Mouse (Mus musculus): Measurements from ENCODE around the gene Gm13103. TPM values are rescaled to one million over a fixed set of nuclear protein-coding genes. Genes with fewer than 3 reads are reported as not detected.
"Not testable (repeated sequence)": the region's sequence is repeated elsewhere in the genome, so short reads cannot be mapped to it uniquely, and the experiment has no call there.

The Gm13103 gene
- not detected in 2 replicates for total RNA-seq (2014; rRNA removed; ENCODE audit: low replicate concordance)
- not detected in 2 replicates for polyA plus RNA-seq (2015; fragmentation: Nextera tagmentation; extraction: Ambion mirVana)

- not testable (repeated sequence) for H3K4me3 ChIP-seq (ENCODE audit: low read depth, low read length); H3K9me3 ChIP-seq (replicated peaks; ENCODE audit: control insufficient read depth, low read length); H3K27ac ChIP-seq (ENCODE audit: low read depth); H3K36me3 ChIP-seq (replicated peaks; ENCODE audit: control insufficient read depth, insufficient read depth, low read length); ATAC-seq (ENCODE audit: insufficient read depth, low read depth); H3K4me2 ChIP-seq (ENCODE audit: low read depth, low read length); DNase-seq (ENCODE audit: low spot score); H3K9ac ChIP-seq (replicated peaks; ENCODE audit: low read depth, low read length); H3K27me3 ChIP-seq (ENCODE audit: control insufficient read depth, insufficient read depth, low read length); H3K4me1 ChIP-seq (ENCODE audit: control insufficient read depth, insufficient read depth)
Measured at GRCm38 (mm10) chr4:143846197-143846596, at the start of gene Gm13103. Gm13103 (plus strand) TSS chr4:143846497.

GRCm38 (mm10) chr4:143815993-143816392 is 30.3 kb upstream of the Gm13103 start, which contains the start of gene Gm13084:
Gm13084 (minus strand) TSS chr4:143816093.
- no peak within 1 kb of the TSS for H3K4me2 ChIP-seq (ENCODE audit: low read depth, low read length)
- no peak within 1 kb of the TSS for H3K27ac ChIP-seq (ENCODE audit: low read depth)
- H3K4me1 ChIP-seq (ENCODE audit: control insufficient read depth, insufficient read depth) = no peaks in the 10 kb centered on the region
- no peaks in the 10 kb centered on the region for H3K36me3 ChIP-seq (replicated peaks; ENCODE audit: control insufficient read depth, insufficient read depth, low read length)
- peaks cover 10% of the 10 kb centered on the region; the same call in 1 of the 2 replicates for H3K9me3 ChIP-seq (replicated peaks; ENCODE audit: control insufficient read depth, low read length)
- DNase-seq (ENCODE audit: low spot score) = no peak
- no peaks in the 10 kb centered on the region for H3K27me3 ChIP-seq (ENCODE audit: control insufficient read depth, insufficient read depth, low read length)
- ATAC-seq (ENCODE audit: insufficient read depth, low read depth) = no peak
- no peak for TF ChIP-seq CTCF (IDR thresholded peaks at IDR 0.05; ENCODE audit: low read depth)
- TF ChIP-seq EP300 (IDR thresholded peaks at IDR 0.05; ENCODE audit: low read depth) = no peak
- H3K4me3 ChIP-seq (ENCODE audit: low read depth, low read length) = no peak within 1 kb of the TSS
- WGBS = 76% methylated on average over 2 of the region's 2 CpGs
- H3K9ac ChIP-seq (replicated peaks; ENCODE audit: low read depth, low read length) = no peak within 1 kb of the TSS

GRCm38 (mm10) chr4:143882371-143882770 is 36.1 kb downstream of the Gm13103 start:
- H3K9me3 ChIP-seq (replicated peaks; ENCODE audit: control insufficient read depth, low read length); H3K27me3 ChIP-seq (ENCODE audit: control insufficient read depth, insufficient read depth, low read length); H3K9ac ChIP-seq (replicated peaks; ENCODE audit: low read depth, low read length); DNase-seq (ENCODE audit: low spot score); H3K4me1 ChIP-seq (ENCODE audit: control insufficient read depth, insufficient read depth); H3K4me3 ChIP-seq (ENCODE audit: low read depth, low read length); H3K27ac ChIP-seq (ENCODE audit: low read depth); ATAC-seq (ENCODE audit: insufficient read depth, low read depth); H3K36me3 ChIP-seq (replicated peaks; ENCODE audit: control insufficient read depth, insufficient read depth, low read length); H3K4me2 ChIP-seq (ENCODE audit: low read depth, low read length): not testable (repeated sequence)
- WGBS = 39% methylated on average over 1 of the region's 1 CpGs

- H3K9ac ChIP-seq (replicated peaks; ENCODE audit: low read depth, low read length); H3K36me3 ChIP-seq (replicated peaks; ENCODE audit: control insufficient read depth, insufficient read depth, low read length); H3K27me3 ChIP-seq (ENCODE audit: control insufficient read depth, insufficient read depth, low read length); H3K4me1 ChIP-seq (ENCODE audit: control insufficient read depth, insufficient read depth); ATAC-seq (ENCODE audit: insufficient read depth, low read depth); DNase-seq (ENCODE audit: low spot score); H3K4me2 ChIP-seq (ENCODE audit: low read depth, low read length); H3K27ac ChIP-seq (ENCODE audit: low read depth); H3K9me3 ChIP-seq (replicated peaks; ENCODE audit: control insufficient read depth, low read length); H3K4me3 ChIP-seq (ENCODE audit: low read depth, low read length): not testable (repeated sequence)
- WGBS = 85% methylated on average over 3 of the region's 3 CpGs
Measured at GRCm38 (mm10) chr4:143894406-143894805, 48.1 kb downstream of the Gm13103 start.

GRCm38 (mm10) chr4:143900280-143900679 is 54.0 kb downstream of the Gm13103 start, which contains the start of gene Pramef6:
Pramef6 (minus strand) TSS chr4:143900380.
- H3K36me3 ChIP-seq (replicated peaks; ENCODE audit: control insufficient read depth, insufficient read depth, low read length); H3K4me3 ChIP-seq (ENCODE audit: low read depth, low read length); H3K9me3 ChIP-seq (replicated peaks; ENCODE audit: control insufficient read depth, low read length); DNase-seq (ENCODE audit: low spot score); H3K4me2 ChIP-seq (ENCODE audit: low read depth, low read length); H3K9ac ChIP-seq (replicated peaks; ENCODE audit: low read depth, low read length); H3K4me1 ChIP-seq (ENCODE audit: control insufficient read depth, insufficient read depth); H3K27ac ChIP-seq (ENCODE audit: low read depth); H3K27me3 ChIP-seq (ENCODE audit: control insufficient read depth, insufficient read depth, low read length); ATAC-seq (ENCODE audit: insufficient read depth, low read depth): not testable (repeated sequence)
- WGBS = 59% methylated on average over 1 of the region's 1 CpGs

Other genes with a start within 250 kb of the Gm13103 start
- not detected in 2 replicates for gene Gm13083, start 231.5 kb upstream of the Gm13103 start, total RNA-seq (2014; rRNA removed; ENCODE audit: low replicate concordance)
- not detected in 2 replicates for gene Gm13083, start 231.5 kb upstream of the Gm13103 start, polyA plus RNA-seq (2015; fragmentation: Nextera tagmentation; extraction: Ambion mirVana)
- not detected in 2 replicates for gene Gm13088, start 189.3 kb upstream of the Gm13103 start, total RNA-seq (2014; rRNA removed; ENCODE audit: low replicate concordance)
- not detected in 2 replicates for gene Gm13088, start 189.3 kb upstream of the Gm13103 start, polyA plus RNA-seq (2015; fragmentation: Nextera tagmentation; extraction: Ambion mirVana)
- not detected in 2 replicates for gene Gm13089, start 143.8 kb upstream of the Gm13103 start, total RNA-seq (2014; rRNA removed; ENCODE audit: low replicate concordance)
- gene Gm13089, start 143.8 kb upstream of the Gm13103 start, polyA plus RNA-seq (2015; fragmentation: Nextera tagmentation; extraction: Ambion mirVana) = not detected in 2 replicates
- gene Gm13078, start 127.0 kb upstream of the Gm13103 start, total RNA-seq (2014; rRNA removed; ENCODE audit: low replicate concordance) = not detected in 2 replicates
- gene Gm13078, start 127.0 kb upstream of the Gm13103 start, polyA plus RNA-seq (2015; fragmentation: Nextera tagmentation; extraction: Ambion mirVana) = not detected in 2 replicates
- gene Gm13023, start 57.1 kb upstream of the Gm13103 start, total RNA-seq (2014; rRNA removed; ENCODE audit: low replicate concordance) = not detected in 2 replicates
- not detected in 2 replicates for gene Gm13023, start 57.1 kb upstream of the Gm13103 start, polyA plus RNA-seq (2015; fragmentation: Nextera tagmentation; extraction: Ambion mirVana)
- gene Gm13084, start 30.4 kb upstream of the Gm13103 start, total RNA-seq (2014; rRNA removed; ENCODE audit: low replicate concordance) = not detected in 2 replicates
- gene Gm13084, start 30.4 kb upstream of the Gm13103 start, polyA plus RNA-seq (2015; fragmentation: Nextera tagmentation; extraction: Ambion mirVana) = not detected in 2 replicates
- gene Pramef6, start 53.9 kb downstream of the Gm13103 start, total RNA-seq (2014; rRNA removed; ENCODE audit: low replicate concordance) = not detected in 2 replicates
- not detected in 2 replicates for gene Pramef6, start 53.9 kb downstream of the Gm13103 start, polyA plus RNA-seq (2015; fragmentation: Nextera tagmentation; extraction: Ambion mirVana)
- not detected in 2 replicates for gene Pramef25, start 104.5 kb downstream of the Gm13103 start, total RNA-seq (2014; rRNA removed; ENCODE audit: low replicate concordance)
- gene Pramef25, start 104.5 kb downstream of the Gm13103 start, polyA plus RNA-seq (2015; fragmentation: Nextera tagmentation; extraction: Ambion mirVana) = not detected in 2 replicates
- gene Gm13101, start 120.5 kb downstream of the Gm13103 start, total RNA-seq (2014; rRNA removed; ENCODE audit: low replicate concordance) = not detected in 2 replicates
- gene Gm13101, start 120.5 kb downstream of the Gm13103 start, polyA plus RNA-seq (2015; fragmentation: Nextera tagmentation; extraction: Ambion mirVana) = not detected in 2 replicates
- not detected in 2 replicates for gene Pramef17, start 147.9 kb downstream of the Gm13103 start, total RNA-seq (2014; rRNA removed; ENCODE audit: low replicate concordance)
- not detected in 2 replicates for gene Pramef17, start 147.9 kb downstream of the Gm13103 start, polyA plus RNA-seq (2015; fragmentation: Nextera tagmentation; extraction: Ambion mirVana)
- gene Pramel4, start 212.6 kb downstream of the Gm13103 start, total RNA-seq (2014; rRNA removed; ENCODE audit: low replicate concordance) = not detected in 2 replicates
- gene Pramel4, start 212.6 kb downstream of the Gm13103 start, polyA plus RNA-seq (2015; fragmentation: Nextera tagmentation; extraction: Ambion mirVana) = not detected in 2 replicates

Measured in heart, postnatal 0 days (tissue).